Mouse (Mus musculus) kidney, postnatal 0 days (tissue): ENCODE data around the gene Gm28845. TPM values are rescaled to one million over a fixed set of nuclear protein-coding genes. Genes with fewer than 3 reads are reported as not detected.

Experiments
- ATAC-seq: fragments of 200-750 bp; cut with Nextera tagmentation; replicated peaks from 2 replicates; pipeline ENCODE4 v1.8.0; 2017; ENCODE audit warnings: low read depth, moderate number of reproducible peaks, moderate TSS enrichment, moderate library complexity; ENCODE audit not compliant: low FRiP score
- DNase-seq: peaks from one replicate; pipeline ENCODE4 v3.0.0-alpha.2; 2016; ENCODE audit warnings: low spot score
- H3K27ac ChIP-seq: fragments of 300-500 bp; sonication (generic); 2 replicates; pipeline ENCODE4 v1.5.1; 2014; ENCODE audit warnings: mild to moderate bottlenecking
- H3K27me3 ChIP-seq: fragments of 300-500 bp; sonication (generic); 2 replicates; pipeline ENCODE4 v1.6.1; 2014; ENCODE audit warnings: low read length, mixed read lengths; ENCODE audit not compliant: insufficient read depth
- H3K36me3 ChIP-seq: fragments of 300-500 bp; sonication (generic); 2 replicates; pipeline ENCODE4 v1.6.1; 2014; ENCODE audit warnings: low read length, mixed read lengths; ENCODE audit not compliant: insufficient read depth
- H3K4me1 ChIP-seq: fragments of 300-500 bp; sonication (generic); replicated peaks from 2 replicates; pipeline ENCODE4 v1.6.1; 2014; ENCODE audit warnings: antibody characterized with exemption, low read length, mixed read lengths; ENCODE audit not compliant: insufficient read depth
- H3K4me2 ChIP-seq: fragments of 300-500 bp; sonication (generic); 2 replicates; pipeline ENCODE4 v1.6.1; 2014; ENCODE audit warnings: mild to moderate bottlenecking, low read length, moderate library complexity, mixed read lengths
- H3K4me3 ChIP-seq: fragments of 300-500 bp; sonication (generic); replicated peaks from 2 replicates; pipeline ENCODE4 v1.5.1; 2014; ENCODE audit warnings: low read depth, low read length
- H3K9ac ChIP-seq: fragments of 300-500 bp; sonication (generic); 2 replicates; pipeline ENCODE4 v1.6.1; 2014; ENCODE audit warnings: low read depth, low read length
- H3K9me3 ChIP-seq: fragments of 300-500 bp; sonication (generic); replicated peaks from 2 replicates; pipeline ENCODE4 v1.6.1; 2016; ENCODE audit warnings: low read length, inconsistent platforms, mixed read lengths
- CTCF ChIP-seq: IDR thresholded peaks from 2 replicates; pipeline ENCODE4 v1.5.1; 2016; ENCODE audit warnings: antibody characterized with exemption, low read depth, mild to moderate bottlenecking, moderate library complexity
- WGBS: fragments of 180-500 bp; shearing (Covaris S2); extraction: QIAGEN DNeasy Blood & Tissue Kit; methylation state at CpG from one replicate; pipeline ENCODE4 v1.1.7; 2014; 5-methylcytosine and 5-hydroxymethylcytosine counted together
- polyA plus RNA-seq: library from polyadenylated mRNA; unstranded; fragments of >200 nt; fragmentation: Nextera tagmentation; extraction: Ambion mirVana; gene quantifications from 2 replicates; pipeline ENCODE4 v1.2.1, GENCODE M21; 2015

The Gm28845 gene
- polyA plus RNA-seq, 1 experiment from 2014 or later, result not detected

GRCm38 (mm10) chr1:65146601-65147000 lies 27.2 kb upstream of the Gm28845 start:
- WGBS, result 56% methylated on average over 2 of the region's 2 CpGs
- H3K9me3 ChIP-seq, result no peaks in the 10 kb centered on the region
- H3K4me2 ChIP-seq, result no peak overlapping the region
- H3K4me1 ChIP-seq, result no peaks in the 10 kb centered on the region
- H3K27me3 ChIP-seq, result no peaks in the 10 kb centered on the region
- H3K36me3 ChIP-seq, result no peaks in the 10 kb centered on the region
- no peak for DNase-seq
- ATAC-seq, result 0 out of 2 replicates have a peak, but pooled peaks have one; percentile 40
- H3K9ac ChIP-seq, result no peak overlapping the region
- no peak overlapping the region for H3K4me3 ChIP-seq
- H3K27ac ChIP-seq, result no peak overlapping the region
- no peak for TF ChIP-seq CTCF

- Histone ChIP-seq H3K4me3 (no peak overlapping the region), H3K27ac (no peak overlapping the region), H3K36me3 (no peaks in the 10 kb centered on the region), H3K4me1 (no peaks in the 10 kb centered on the region), H3K9me3 (no peaks in the 10 kb centered on the region), H3K27me3 (no peaks in the 10 kb centered on the region), H3K9ac (no peak overlapping the region), H3K4me2 (no peak overlapping the region)
- WGBS, result 64% methylated on average over 2 of the region's 2 CpGs
- ATAC-seq (no peak), DNase-seq (no peak)
- no peak for TF ChIP-seq CTCF
These were observed 25.4 kb upstream of the Gm28845 start for GRCm38 (mm10) chr1:65144783-65145182.

GRCm38 (mm10) chr1:65137560-65137959 lies 18.2 kb upstream of the Gm28845 start:
- Histone ChIP-seq H3K27me3 (no peaks in the 10 kb centered on the region), H3K9ac (no peak overlapping the region), H3K4me1 (no peaks in the 10 kb centered on the region), H3K4me3 (no peak overlapping the region), H3K27ac (no peak overlapping the region), H3K4me2 (no peak overlapping the region), H3K9me3 (no peaks in the 10 kb centered on the region), H3K36me3 (no peaks in the 10 kb centered on the region)
- no peak for TF ChIP-seq CTCF
- no peak for DNase-seq
- ATAC-seq, result no peak
- 60% methylated on average over 6 of the region's 6 CpGs for WGBS

- no peaks in the 10 kb centered on the region for H3K27me3 ChIP-seq
- no peaks in the 10 kb centered on the region for H3K4me1 ChIP-seq
- H3K4me2 ChIP-seq, result no peak overlapping the region
- no peak overlapping the region for H3K9ac ChIP-seq
- no peak for DNase-seq
- no peak for ATAC-seq
- H3K36me3 ChIP-seq, result no peaks in the 10 kb centered on the region
- H3K27ac ChIP-seq, result no peak overlapping the region
- H3K4me3 ChIP-seq, result no peak overlapping the region
- 87% methylated on average over 1 of the region's 1 CpGs for WGBS
- no peaks in the 10 kb centered on the region for H3K9me3 ChIP-seq
- TF ChIP-seq CTCF, result no peak
These were observed 13.5 kb upstream of the Gm28845 start for GRCm38 (mm10) chr1:65132833-65133232.

GRCm38 (mm10) chr1:65131671-65132070 lies 12.3 kb upstream of the Gm28845 start:
- ATAC-seq (no peak), DNase-seq (no peak)
- H3K4me2 ChIP-seq, result no peak overlapping the region
- no peak overlapping the region for H3K4me3 ChIP-seq
- 86% methylated on average over 1 of the region's 1 CpGs for WGBS
- no peak overlapping the region for H3K9ac ChIP-seq
- H3K9me3 ChIP-seq, result no peaks in the 10 kb centered on the region
- H3K36me3 ChIP-seq, result no peaks in the 10 kb centered on the region
- no peak for TF ChIP-seq CTCF
- H3K4me1 ChIP-seq, result no peaks in the 10 kb centered on the region
- H3K27ac ChIP-seq, result no peak overlapping the region
- H3K27me3 ChIP-seq, result no peaks in the 10 kb centered on the region

GRCm38 (mm10) chr1:65130226-65130625 lies 10.9 kb upstream of the Gm28845 start:
- Histone ChIP-seq H3K4me2 (no peak overlapping the region), H3K27ac (no peak overlapping the region), H3K36me3 (no peaks in the 10 kb centered on the region), H3K4me1 (no peaks in the 10 kb centered on the region), H3K9ac (no peak overlapping the region), H3K9me3 (no peaks in the 10 kb centered on the region), H3K27me3 (no peaks in the 10 kb centered on the region), H3K4me3 (no peak overlapping the region)
- no peak for DNase-seq
- peak; percentile 77 for ATAC-seq
- WGBS, result 71% methylated on average over 3 of the region's 3 CpGs
- no peak for TF ChIP-seq CTCF

GRCm38 (mm10) chr1:65129634-65130180 lies 10.3 kb upstream of the Gm28845 start:
- no peak for DNase-seq
- H3K27ac ChIP-seq, result no peak overlapping the region
- H3K9me3 ChIP-seq, result no peaks in the 10 kb centered on the region
- no peak overlapping the region for H3K9ac ChIP-seq
- H3K4me3 ChIP-seq, result no peak overlapping the region
- ATAC-seq, result no peak; the same call in 1 of the 2 replicates
- TF ChIP-seq CTCF, result no peak
- no peaks in the 10 kb centered on the region for H3K36me3 ChIP-seq
- H3K4me1 ChIP-seq, result no peaks in the 10 kb centered on the region
- no peak overlapping the region for H3K4me2 ChIP-seq
- WGBS, result 52% methylated on average over 3 of the region's 3 CpGs
- no peaks in the 10 kb centered on the region for H3K27me3 ChIP-seq
